Mouse (Mus musculus): ENCODE data around the gene Gpc5. TPM values are rescaled to one million over a fixed set of nuclear protein-coding genes. Genes with fewer than 3 reads are reported as not detected.

The Gpc5 gene
- total RNA-seq, 2 experiments from 2014 or later = not detected

- no peak for DNase-seq
These were observed 14.3 kb downstream of the Gpc5 start for GRCm38 (mm10) chr14:115106326-115106725.

- DNase-seq = no peak
These were observed 15.5 kb downstream of the Gpc5 start for GRCm38 (mm10) chr14:115107467-115107866.

DNA sequence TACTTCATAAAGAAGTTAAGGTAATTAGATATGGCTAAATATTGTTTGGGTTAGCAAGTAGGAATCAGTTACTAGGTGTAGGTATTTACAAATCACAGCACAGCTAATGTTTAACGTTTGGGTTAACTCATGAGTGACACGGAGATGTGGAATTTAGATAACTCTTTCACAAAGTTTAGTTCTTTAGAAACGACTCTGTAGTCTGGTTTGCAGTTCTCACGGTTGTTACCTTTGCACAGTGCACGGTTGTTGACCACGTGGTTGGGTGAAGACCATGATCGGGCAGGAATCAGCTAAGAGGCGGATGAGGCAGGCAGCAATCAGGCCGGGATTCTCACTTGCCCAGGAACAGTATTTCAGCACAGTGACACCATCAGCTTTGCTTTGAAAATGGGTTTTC is 26.6 kb downstream of the Gpc5 start:
- DNase-seq = no peak

GRCm38 (mm10) chr14:115148821-115149220 is 56.8 kb downstream of the Gpc5 start:
- DNase-seq = no peak

- no peak for DNase-seq
These were observed 64.6 kb downstream of the Gpc5 start for GRCm38 (mm10) chr14:115156597-115156996.

GRCm38 (mm10) chr14:115177322-115177836 is 85.4 kb downstream of the Gpc5 start:
- DNase-seq = no peak

GRCm38 (mm10) chr14:115179925-115180324 is 87.9 kb downstream of the Gpc5 start:
- no peak for DNase-seq

DNA sequence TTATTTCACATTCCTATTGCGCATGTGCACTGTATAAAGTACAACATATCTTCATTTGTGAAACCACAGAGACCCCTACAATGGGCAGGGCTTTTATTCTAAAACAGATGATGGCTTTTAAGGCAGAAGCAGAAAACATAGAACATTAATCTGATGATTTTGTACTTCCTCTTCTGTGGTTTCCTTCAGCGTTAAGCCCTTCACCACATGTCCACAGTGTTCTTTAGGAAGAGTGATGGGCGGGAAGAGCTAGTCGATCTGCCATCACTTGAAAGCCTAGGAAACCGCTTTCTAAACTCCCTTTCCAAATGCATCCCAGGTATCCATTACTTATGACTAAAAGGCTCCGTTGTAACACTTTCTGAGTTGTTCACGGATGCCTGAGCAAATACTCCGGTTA is 96.2 kb downstream of the Gpc5 start:
- no peak for DNase-seq

DNA sequence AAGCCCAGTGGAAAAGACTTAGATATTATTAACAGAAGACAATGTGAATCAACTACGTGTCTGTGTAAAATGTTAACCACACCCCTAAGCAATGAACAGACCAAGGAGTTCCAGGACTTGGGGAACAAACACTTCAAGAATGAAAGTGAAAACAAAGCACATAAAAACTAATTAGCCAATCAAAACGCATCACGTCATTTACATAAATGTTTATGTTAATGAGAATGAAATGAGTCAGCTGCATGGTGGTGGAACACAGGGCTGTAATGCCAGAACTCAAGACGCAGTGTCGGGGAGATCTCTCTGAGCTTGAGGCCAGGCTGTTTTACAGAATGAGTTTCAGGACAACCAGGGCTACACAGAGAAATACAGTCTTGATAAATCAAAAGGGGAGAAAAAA is 136.1 kb downstream of the Gpc5 start:
- no peak for DNase-seq

DNA sequence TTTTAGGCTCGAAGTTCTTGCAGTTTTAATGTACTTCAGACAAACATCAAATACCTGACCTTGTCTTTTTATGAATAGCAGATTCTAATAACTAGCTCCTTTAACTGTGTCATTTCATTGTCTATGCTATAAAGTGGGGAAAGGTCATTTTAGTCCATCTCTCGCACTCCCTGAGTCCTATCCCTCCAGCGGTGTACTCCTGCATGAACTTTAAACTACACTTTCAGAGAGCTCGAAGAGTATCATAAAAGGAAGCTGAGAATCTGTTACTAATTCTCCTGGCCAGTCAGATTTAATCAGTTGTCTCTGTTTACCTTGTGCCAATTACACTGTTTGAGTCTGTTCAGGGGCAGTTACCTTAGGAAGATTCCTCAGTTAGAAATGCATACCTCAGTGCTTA is 144.4 kb downstream of the Gpc5 start:
- DNase-seq = no peak

GRCm38 (mm10) chr14:115240621-115241373 is 148.8 kb downstream of the Gpc5 start:
- no peak for DNase-seq

DNA sequence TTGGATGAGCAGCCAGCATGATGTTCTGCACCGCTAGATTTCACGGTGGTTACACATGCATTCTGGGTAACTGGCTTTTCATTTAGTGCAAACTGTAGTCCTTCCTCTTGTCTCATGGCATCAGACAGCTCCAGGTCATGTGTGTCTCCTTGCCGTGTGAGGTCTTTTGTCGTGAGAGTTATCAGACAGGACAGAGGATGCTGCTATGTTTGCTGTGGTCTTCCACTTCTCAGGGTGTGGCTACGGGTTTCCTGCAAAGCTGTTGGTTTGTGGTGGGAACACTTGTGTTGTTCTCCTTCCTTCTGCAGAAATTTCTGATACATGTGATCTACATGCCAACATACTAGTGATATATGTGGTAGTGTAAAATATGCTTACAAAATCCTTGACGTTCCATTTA is 158.5 kb downstream of the Gpc5 start:
- DNase-seq = no peak

- no peak for DNase-seq
These were observed 159.8 kb downstream of the Gpc5 start for GRCm38 (mm10) chr14:115251791-115252190.

DNA sequence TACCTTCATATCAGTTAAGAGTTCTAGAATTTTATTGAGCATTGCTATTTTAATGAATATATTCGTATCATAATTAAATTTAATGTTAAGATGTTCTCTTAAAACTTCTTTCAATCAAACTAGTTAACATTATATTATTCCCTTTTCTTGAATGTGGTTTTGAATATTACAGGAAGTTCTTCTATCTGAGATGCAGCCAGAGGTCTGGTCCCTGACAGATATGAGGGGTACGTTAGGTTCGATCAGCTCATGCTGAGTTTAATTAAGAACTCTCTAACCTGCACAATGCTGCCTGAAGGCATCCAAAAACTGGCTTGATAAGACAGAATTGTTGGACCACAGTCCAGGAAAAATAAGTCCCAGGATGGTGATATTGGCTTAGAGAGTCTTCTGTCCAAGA is 161.1 kb downstream of the Gpc5 start:
- no peak for DNase-seq

DNA sequence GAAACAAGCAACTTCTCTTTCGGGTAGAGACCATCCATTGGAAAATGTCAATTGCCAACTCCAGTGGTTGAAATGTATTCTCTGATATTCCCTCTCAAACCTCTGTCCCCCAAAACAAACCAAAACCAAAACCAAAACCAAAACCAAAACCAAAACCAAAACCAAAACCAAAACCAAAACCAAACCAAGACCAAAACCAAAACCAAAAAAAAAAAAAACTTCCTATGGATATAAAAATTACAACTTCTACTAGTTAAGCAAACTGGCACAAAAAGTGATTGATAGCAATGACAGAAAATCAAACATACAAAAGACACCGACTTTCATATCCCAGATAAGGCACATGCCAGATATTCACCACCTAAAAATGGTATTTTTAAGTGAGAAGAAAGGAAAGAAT is 161.7 kb downstream of the Gpc5 start:
- no peak for DNase-seq

DNA sequence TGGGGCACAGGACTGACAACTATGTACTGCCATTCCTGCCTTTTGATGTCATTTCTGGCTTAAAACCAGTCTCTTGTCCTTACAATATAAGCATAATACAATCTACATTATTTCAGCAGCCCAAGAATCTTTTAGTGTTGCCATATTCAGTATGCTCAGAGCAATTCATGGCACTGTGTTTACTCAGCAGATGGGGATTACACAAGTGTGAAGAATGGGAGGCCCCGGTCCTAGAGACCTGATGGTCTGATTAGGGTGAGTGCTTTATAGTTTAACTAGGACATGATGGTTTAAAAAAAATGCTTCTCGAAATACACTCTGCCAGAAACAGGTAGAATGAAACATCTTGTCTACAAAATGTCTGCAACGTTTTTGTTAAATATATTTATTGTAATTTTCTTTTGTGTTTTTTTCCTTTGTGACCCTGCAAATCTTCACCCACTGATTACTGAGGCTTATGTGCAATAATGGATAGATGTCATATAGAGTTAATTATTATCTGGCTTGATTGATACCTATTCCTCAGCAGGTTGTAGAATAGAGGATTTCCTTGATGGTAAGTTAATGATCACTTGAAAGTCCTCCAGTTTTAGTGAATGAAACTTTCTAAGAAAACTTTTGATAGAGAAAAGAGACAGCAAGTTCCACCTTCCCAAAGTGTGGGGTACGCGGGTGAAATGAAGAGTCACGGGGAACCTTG is 177.8 kb downstream of the Gpc5 start:
- no peak for DNase-seq

DNA sequence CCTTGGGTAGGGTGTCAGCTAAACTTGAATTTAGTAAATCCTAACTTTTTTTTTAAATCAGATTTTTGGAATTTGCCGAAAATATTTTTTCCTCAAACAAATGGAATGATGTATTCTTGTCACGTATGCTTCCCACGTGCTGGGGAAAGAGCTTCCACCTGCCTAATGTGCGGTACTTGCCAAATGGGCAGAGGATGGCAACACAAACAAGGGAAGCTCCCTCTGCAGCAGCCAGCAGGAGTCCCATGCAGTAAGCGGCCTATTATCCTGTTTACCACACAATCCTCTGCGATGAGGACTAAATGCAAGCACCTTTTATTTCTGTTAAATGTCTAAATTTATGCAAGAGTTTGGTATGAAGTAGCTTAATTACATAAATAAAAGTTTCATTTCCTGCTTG is 178.4 kb downstream of the Gpc5 start:
- DNase-seq = no peak

DNA sequence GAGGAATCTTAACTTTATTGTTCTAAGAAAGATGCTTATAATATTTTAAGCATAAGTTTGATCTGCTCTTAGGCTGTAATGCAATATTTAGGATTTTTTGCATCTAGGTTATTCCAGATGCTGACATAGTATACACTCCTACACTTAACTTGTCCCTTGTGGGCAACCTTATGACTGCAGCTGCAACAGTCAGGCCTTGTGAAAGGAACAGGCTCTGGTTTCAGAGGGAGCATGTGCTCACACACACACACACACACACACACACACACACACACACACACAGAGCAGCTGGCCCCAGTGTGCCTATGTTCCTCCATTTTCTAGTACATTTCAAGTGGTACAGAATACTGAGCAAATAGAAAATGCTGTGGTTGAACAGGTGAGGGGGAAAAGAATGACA is 190.8 kb downstream of the Gpc5 start:
- DNase-seq = no peak

DNA sequence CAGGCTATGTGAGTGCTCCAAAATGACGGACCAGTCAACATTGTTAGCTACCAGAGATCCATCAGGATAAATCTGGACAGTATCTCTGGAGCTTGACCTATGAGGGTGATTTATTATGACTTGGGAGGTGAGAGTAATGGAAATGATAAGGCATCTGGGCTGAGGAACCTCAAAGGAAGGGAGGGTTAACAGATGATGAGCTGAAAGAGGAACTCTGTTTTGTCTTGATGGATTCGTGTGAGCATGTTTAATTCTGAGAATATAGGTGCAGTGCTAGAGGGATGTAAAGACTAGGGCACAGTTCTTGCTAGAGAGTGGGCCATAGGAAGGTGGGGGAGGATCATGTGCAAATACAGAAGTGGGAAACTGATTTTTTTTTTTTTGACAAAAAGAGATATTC is 232.2 kb downstream of the Gpc5 start:
- DNase-seq = no peak

DNA sequence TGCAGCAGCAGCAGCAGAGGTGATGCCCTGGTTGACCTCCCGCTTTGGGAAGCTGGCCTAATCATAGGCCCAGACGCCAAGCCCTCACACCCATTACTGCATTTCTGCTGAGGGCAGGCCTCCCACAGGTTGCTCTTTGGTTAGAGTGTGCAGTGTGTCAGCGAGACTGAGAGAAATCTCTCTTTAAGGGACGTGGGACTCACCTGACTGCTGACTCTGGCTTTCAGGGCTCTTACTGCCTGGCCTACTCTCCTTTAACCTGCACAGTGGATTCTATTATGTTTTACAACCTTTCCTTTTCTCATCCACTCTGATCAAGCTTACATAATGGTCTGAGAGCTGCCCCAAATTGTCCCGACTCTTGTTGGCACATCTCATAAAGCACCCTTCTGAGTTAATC is 234.4 kb downstream of the Gpc5 start:
- DNase-seq = no peak

DNA sequence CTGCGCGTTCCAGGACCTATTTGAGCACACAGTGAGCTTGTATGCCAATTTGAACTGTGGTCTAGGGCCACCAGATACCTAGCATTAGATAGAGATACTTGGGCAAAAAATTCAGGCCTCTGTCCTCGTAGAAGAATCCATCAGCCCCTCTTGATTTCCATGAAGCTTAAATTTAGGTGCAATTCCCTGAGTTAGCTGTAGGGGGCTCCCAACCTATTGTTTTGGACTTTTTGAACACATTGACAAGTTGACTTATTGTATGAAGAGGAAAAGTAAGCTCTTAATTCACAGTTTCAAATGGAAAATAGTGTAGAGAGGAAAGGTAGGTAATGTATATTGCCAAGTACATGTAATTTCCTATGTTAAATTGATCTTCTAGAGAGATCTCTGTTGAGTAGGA is 247.1 kb downstream of the Gpc5 start:
- DNase-seq = no peak

DNA sequence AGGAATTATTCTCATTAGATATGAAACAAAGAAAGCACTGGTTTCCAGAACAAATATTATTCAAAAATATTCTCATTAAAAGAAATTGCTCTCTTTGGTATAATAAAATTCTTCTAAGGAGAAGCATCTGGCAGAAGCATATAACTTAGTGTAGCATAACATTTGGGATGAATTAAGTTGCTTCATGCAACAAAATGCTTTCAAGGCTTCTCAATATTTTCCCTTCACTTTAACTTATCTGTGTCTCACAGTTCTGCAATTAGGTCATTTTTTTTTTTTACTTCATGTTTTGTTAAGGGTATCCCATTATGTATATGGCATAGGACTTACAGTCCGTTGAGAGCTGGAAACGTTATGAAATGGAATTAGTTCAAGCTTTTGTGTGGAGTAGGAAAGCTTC is 250.6 kb downstream of the Gpc5 start:
- no peak for DNase-seq

DNA sequence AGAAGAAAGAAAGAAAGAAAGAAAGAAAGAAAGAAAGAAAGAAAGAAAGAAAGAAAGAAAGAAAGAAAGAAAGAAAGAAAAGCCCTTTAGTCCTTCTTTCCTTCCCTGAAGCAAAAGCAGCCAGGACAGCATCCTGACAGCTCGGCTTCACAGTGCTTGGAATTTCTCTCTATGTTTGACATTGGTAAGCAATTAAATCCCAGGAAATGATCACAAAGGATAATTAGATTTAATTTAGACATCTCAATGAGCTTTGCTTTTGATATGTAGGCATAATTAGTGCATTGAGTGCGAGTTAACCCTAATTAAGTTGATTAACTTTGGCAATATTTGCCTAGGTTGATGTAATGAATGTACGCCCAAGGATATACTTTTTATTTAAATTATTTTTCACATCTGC is 257.4 kb downstream of the Gpc5 start:
- no peak for DNase-seq
